Mouse (Mus musculus): ENCODE results near the gene Hspa8.
"Not testable (repeated sequence)": the region's sequence is repeated elsewhere in the genome, so short reads cannot be mapped to it uniquely, and the experiment has no call there.

GRCm38 (mm10) chr9:40804576-40804975, 3.8 kb downstream of the Hspa8 start:
- TF ChIP-seq CTCF, EP300 (IDR thresholded peaks at IDR 0.05; ENCODE audit: low read depth): not testable (repeated sequence)
